Mouse (Mus musculus) Patski (cell line): Measurements from ENCODE around the gene Tas2r104. TPM values are rescaled to one million over a fixed set of nuclear protein-coding genes. Genes with fewer than 3 reads are reported as not detected.

Experiments used
- ATAC-seq: fragments of 100-300 bp; one replicate; pipeline ENCODE4 v1.8.0; 2021
- CTCF ChIA-PET: fragments of 350-600 bp; sonication (Branson Sonifier 250); formaldehyde crosslinking; loops from one replicate; lab custom pipeline; 2022; ENCODE audit warnings: inconsistent platforms; lab: Charles Lee
- POLR2A ChIA-PET: fragments of 350-600 bp; sonication (Branson Sonifier 250); formaldehyde crosslinking; loops from one replicate; lab custom pipeline; 2022; ENCODE audit warnings: antibody characterized with exemption, inconsistent platforms; lab: Charles Lee
- DNase-seq: peaks from one replicate; pipeline ENCODE4 v3.0.0-alpha.2; 2011; ENCODE audit warnings: low read depth, low spot score
- H3K27me3 ChIP-seq: fragments of 371-371 bp; one replicate; pipeline ENCODE4 v1.5.1; 2021
- CTCF ChIP-seq: fragments of 100-300 bp; IDR thresholded peaks from one replicate; pipeline ENCODE4 v1.5.1; 2021
- in situ Hi-C: fragments of 300-500 bp; cut with MboI; formaldehyde crosslinking; loops from 3 replicates; pipeline ENCODE4 v1.11.1; 2018; ENCODE audit warnings: low pct_unique_long_range_greater_than_20kb, mixed read lengths
- polyA plus RNA-seq: library from polyadenylated mRNA; unstranded; gene quantifications from one replicate; pipeline ENCODE4 v1.2.3, GENCODE M21; 2021

The Tas2r104 gene
- polyA plus RNA-seq: not detected

GRCm38 (mm10) chr6:131685644-131686043 is at the start of gene Tas2r104:
Gene Tas2r104, minus strand, starts transcription at chr6:131685744.
- DNase-seq: no peak
- ATAC-seq: no peak
- H3K27me3 ChIP-seq: no peaks in the 10 kb centered on the region
- in situ Hi-C loops: no loop called here
- ChIA-PET CTCF (no interaction called here), POLR2A (no interaction called here)
- no peak for TF ChIP-seq CTCF

- no peak for DNase-seq
- no peaks in the 10 kb centered on the region for H3K27me3 ChIP-seq
- ChIA-PET CTCF (no interaction called here), POLR2A (no interaction called here)
- TF ChIP-seq CTCF: peak; percentile 38
- no peak for ATAC-seq
- in situ Hi-C loops: loop anchor here (25.0 kb wide), 1 partner anchor 124 kb away; no protein-coding TSS in a partner anchor
Measured at GRCm38 (mm10) chr6:131712803-131713202, 27.3 kb upstream of the Tas2r104 start.

- ChIA-PET CTCF (no interaction called here), POLR2A (no interaction called here)
- in situ Hi-C loops: no loop called here
- ATAC-seq (no peak), DNase-seq (no peak)
- no peaks in the 10 kb centered on the region for H3K27me3 ChIP-seq
- no peak for TF ChIP-seq CTCF
Measured at GRCm38 (mm10) chr6:131689963-131690362, 4.4 kb upstream of the Tas2r104 start, which contains the start of gene Tas2r114. Gene Tas2r114, minus strand, starts transcription at chr6:131690063.

- in situ Hi-C loops: no loop called here
- ATAC-seq (no peak), DNase-seq (no peak)
- no peaks in the 10 kb centered on the region for H3K27me3 ChIP-seq
- ChIA-PET POLR2A (no interaction called here), CTCF (no interaction called here)
- no peak for TF ChIP-seq CTCF
Measured at GRCm38 (mm10) chr6:131687395-131687794, 1.9 kb upstream of the Tas2r104 start, which contains the start of gene Tas2r105. Gene Tas2r105, minus strand, starts transcription at chr6:131687495.

- ATAC-seq (no peak), DNase-seq (no peak)
- POLR2A ChIA-PET: no interaction called here
- CTCF ChIA-PET: no interaction called here
- H3K27me3 ChIP-seq: no peaks in the 10 kb centered on the region
- TF ChIP-seq CTCF: no peak
- in situ Hi-C loops: no loop called here
Measured at GRCm38 (mm10) chr6:131678786-131679185, 6.8 kb downstream of the Tas2r104 start, which contains the start of gene Tas2r106. Gene Tas2r106, minus strand, starts transcription at chr6:131678886.

GRCm38 (mm10) chr6:131660049-131660448 is 25.5 kb downstream of the Tas2r104 start, which contains the start of gene Tas2r107:
Gene Tas2r107, minus strand, starts transcription at chr6:131660149.
- POLR2A ChIA-PET: no interaction called here

More at GRCm38 (mm10) chr6:131660049-131660448, 25.5 kb downstream of the Tas2r104 start, which contains the start of gene Tas2r107:
- no peak for DNase-seq
- in situ Hi-C loops: no loop called here
- no peaks in the 10 kb centered on the region for H3K27me3 ChIP-seq
- TF ChIP-seq CTCF: no peak
- CTCF ChIA-PET: no interaction called here
- ATAC-seq: no peak

Other genes with a start within 250 kb of the Tas2r104 start
- gene 5430401F13Rik, start 199.3 kb downstream of the Tas2r104 start, polyA plus RNA-seq: not detected
- gene Gm6619, start 199.3 kb downstream of the Tas2r104 start, polyA plus RNA-seq: not detected
- gene Tas2r130, start 54.8 kb downstream of the Tas2r104 start, polyA plus RNA-seq: not detected
- not detected for gene Tas2r107, start 25.6 kb downstream of the Tas2r104 start, polyA plus RNA-seq
- not detected for gene Tas2r106, start 6.9 kb downstream of the Tas2r104 start, polyA plus RNA-seq
- gene Tas2r105, start 1.8 kb upstream of the Tas2r104 start, polyA plus RNA-seq: not detected
- gene Tas2r114, start 4.3 kb upstream of the Tas2r104 start, polyA plus RNA-seq: not detected